18 mouse cellular contexts compared by ENCODE assay signal in genomic region chr10:42849081-42849400, GRCm38 (mm10). TPM values are rescaled to one million over a fixed set of nuclear protein-coding genes. Genes with fewer than 3 reads are reported as not detected.
DNase-seq lines count a peak whose midpoint lies in the region; ATAC-seq and TF ChIP-seq lines count a peak whose summit lies in the region.
"Had no signal": no experiment of that assay in that cellular context is flagged by ENCODE, and none has a peak within 500 bp of the region (broad histone marks: within the 10 kb centered on the region; RNA-seq: fewer than 3 reads in every experiment).

No protein-coding gene starts in this region.

- H3K27me3 ChIP-seq in kidney, postnatal 0 days (ENCODE audit: insufficient read depth, low read length), result no peaks in the 10 kb centered on the region
- H3K27me3 ChIP-seq: heart, embryonic 12.5 days; midbrain, embryonic 12.5 days had no signal

- H3K27ac ChIP-seq in kidney, postnatal 0 days, result no peak overlapping the region
- H3K27ac ChIP-seq: hindbrain, embryonic 10.5 days; midbrain, embryonic 12.5 days had no signal

- no peak overlapping the region for H3K4me2 ChIP-seq in kidney, postnatal 0 days (ENCODE audit: low read length)
- H3K4me2 ChIP-seq: heart, embryonic 12.5 days; liver, embryonic 11.5 days; midbrain, embryonic 12.5 days had no signal

- no peak overlapping the region for H3K4me3 ChIP-seq in kidney, postnatal 0 days (replicated peaks; ENCODE audit: low read depth, low read length)
- H3K4me3 ChIP-seq: heart, embryonic 12.5 days; hindbrain, embryonic 10.5 days; midbrain, embryonic 12.5 days had no signal

- H3K9ac ChIP-seq in kidney, postnatal 0 days (ENCODE audit: low read depth, low read length), result no peak overlapping the region
- H3K9ac ChIP-seq: heart, embryonic 12.5 days; midbrain, embryonic 12.5 days had no signal

- H3K4me1 ChIP-seq in kidney, postnatal 0 days (replicated peaks; ENCODE audit: insufficient read depth, low read length), result no peaks in the 10 kb centered on the region
- H3K4me1 ChIP-seq: heart, embryonic 12.5 days; hindbrain, embryonic 10.5 days; midbrain, embryonic 12.5 days had no signal

- TF ChIP-seq CTCF in kidney, postnatal 0 days (IDR thresholded peaks at IDR 0.05; ENCODE audit: low read depth), result no peak

- ATAC-seq in kidney, postnatal 0 days (replicated peaks; ENCODE audit: low FRiP score, low read depth), result no peak
- no peak for ATAC-seq in activated CD4-positive, CD25-positive, alpha-beta regulatory T cell, adult 4 months
- ATAC-seq in frontal cortex, adult (ENCODE audit: low TSS enrichment), result no peak
- ATAC-seq: forebrain, embryonic 16.5 days had no signal

- 0 out of 2 replicates have a peak, but pooled peaks cover 3% of the 10 kb centered on the region for H3K9me3 ChIP-seq in kidney, postnatal 0 days (replicated peaks; ENCODE audit: low read length)
- H3K9me3 ChIP-seq: midbrain, embryonic 12.5 days had no signal

- 90% methylated on average over 7 of the region's 7 CpGs for WGBS in kidney, postnatal 0 days

- DNase-seq in kidney, postnatal 0 days (ENCODE audit: low spot score), result peak; percentile 25
- no peak for DNase-seq in kidney, postnatal 14 days
- DNase-seq in MEL-GATA-1-ER (ENCODE audit: extremely low read depth, low read depth), result peak; percentile 34
- peak; percentile 74 for DNase-seq in naive thymus-derived CD4-positive, alpha-beta T cell, adult 2 months (ENCODE audit: low read depth)
- DNase-seq in thymus, postnatal 14 days, result peak; percentile 57
- DNase-seq in kidney, adult 9 months, result no peak
- DNase-seq: cerebellum, adult 8-10 months; embryo, embryonic 11 days; gastrocnemius, postnatal 25 days; layer of hippocampus, adult 9-11 months; lung, postnatal 14 days had no signal

- no peaks in the 10 kb centered on the region for H3K36me3 ChIP-seq in kidney, postnatal 0 days (ENCODE audit: insufficient read depth, low read length)
- H3K36me3 ChIP-seq: heart, embryonic 12.5 days; midbrain, embryonic 12.5 days had no signal

RNA-seq across cellular contexts. Expression of gene Scml4, which starts 11.1 kb away (rescaled TPM):
- 1.7 and 2.0 TPM in 2 replicates for polyA plus RNA-seq in kidney, postnatal 0 days (2015; fragmentation: Nextera tagmentation; extraction: Ambion mirVana)
- 10 to 100 TPM; 26.9 to 40.4 TPM for polyA plus RNA-seq in activated CD4-positive, CD25-positive, alpha-beta regulatory T cell, adult 4 months (2017; shearing (Covaris generic))

Comparison
In these comparisons a context has a peak if more than half of its experiments do, and no peak if none do; other contexts are left out.
1. DNase-seq: peak in kidney, postnatal 0 days (single experiment), MEL-GATA-1-ER (single experiment), naive thymus-derived CD4-positive, alpha-beta T cell, adult 2 months (single experiment) and thymus, postnatal 14 days (single experiment); none in kidney, postnatal 14 days (single experiment) and kidney, adult 9 months (single experiment).